Mouse (Mus musculus) embryonic facial prominence, embryonic 13.5 days (tissue): ENCODE results near the gene Aqp7. TPM values are rescaled to one million over a fixed set of nuclear protein-coding genes. Genes with fewer than 3 reads are reported as not detected.
"Not testable (repeated sequence)": the region's sequence is repeated elsewhere in the genome, so short reads cannot be mapped to it uniquely, and the experiment has no call there.

ENCODE experiments used
- ATAC-seq: fragments of 200-750 bp; cut with Nextera tagmentation; 2 replicates; pipeline ENCODE4 v1.8.0; 2017; ENCODE audit warnings: low read depth; ENCODE audit not compliant: insufficient number of reproducible peaks, insufficient read depth, low FRiP score, low TSS enrichment
- H3K27ac ChIP-seq: fragments of 300-500 bp; sonication (generic); 2 replicates; pipeline ENCODE4 v1.5.1; 2015; ENCODE audit warnings: moderate library complexity, mild to moderate bottlenecking, inconsistent platforms
- H3K27me3 ChIP-seq: fragments of 300-500 bp; sonication (generic); 2 replicates; pipeline ENCODE4 v1.6.1; 2015; ENCODE audit warnings: mild to moderate bottlenecking, inconsistent platforms
- H3K36me3 ChIP-seq: fragments of 300-500 bp; sonication (generic); 2 replicates; pipeline ENCODE4 v1.6.1; 2015; ENCODE audit warnings: mild to moderate bottlenecking, inconsistent platforms
- H3K4me1 ChIP-seq: fragments of 300-500 bp; sonication (generic); 2 replicates; pipeline ENCODE4 v1.6.1; 2015; ENCODE audit warnings: inconsistent platforms
- H3K4me2 ChIP-seq: fragments of 300-500 bp; sonication (generic); 2 replicates; pipeline ENCODE4 v1.6.1; 2015; ENCODE audit warnings: moderate library complexity, mild to moderate bottlenecking, inconsistent platforms
- H3K4me3 ChIP-seq: fragments of 300-500 bp; sonication (generic); 2 replicates; pipeline ENCODE4 v1.5.1; 2015; ENCODE audit warnings: mild to moderate bottlenecking, inconsistent platforms
- H3K9ac ChIP-seq: fragments of 300-500 bp; sonication (generic); 2 replicates; pipeline ENCODE4 v1.6.1; 2015; ENCODE audit warnings: mild to moderate bottlenecking, inconsistent platforms
- H3K9me3 ChIP-seq: fragments of 300-500 bp; sonication (generic); 2 replicates; pipeline ENCODE4 v1.6.1; 2016; ENCODE audit warnings: inconsistent platforms
- WGBS: fragments of 180-500 bp; shearing (Covaris S2); methylation state at CpG from one replicate; pipeline ENCODE4 v1.1.7; 2015; ENCODE audit warnings: mixed read lengths; 5-methylcytosine and 5-hydroxymethylcytosine counted together
- polyA plus RNA-seq: library from polyadenylated mRNA; unstranded; fragments of >200 nt; fragmentation: Nextera tagmentation; extraction: Ambion mirVana; gene quantifications from 2 replicates; pipeline ENCODE4 v1.2.1, GENCODE M21; 2015

Aqp7 gene
- polyA plus RNA-seq, 1 experiment from 2014 or later = 0.10 TPM

- Histone ChIP-seq H3K27me3 (no peaks in the 10 kb centered on the region), H3K4me1 (no peaks in the 10 kb centered on the region; the same call in 1 of the 2 replicates), H3K4me2 (no peak overlapping the region), H3K9ac (no peak overlapping the region), H3K4me3 (no peak overlapping the region), H3K9me3 (no peaks in the 10 kb centered on the region), H3K36me3 (no peaks in the 10 kb centered on the region), H3K27ac (no peak overlapping the region)
- ATAC-seq = no peak
- WGBS = 62% methylated on average over 4 of the region's 4 CpGs
Measured at GRCm38 (mm10) chr4:41084819-41085218, 36.9 kb upstream of the Aqp7 start.

- H3K27me3 ChIP-seq, H3K9ac ChIP-seq, H3K36me3 ChIP-seq, H3K27ac ChIP-seq, H3K9me3 ChIP-seq, H3K4me1 ChIP-seq, ATAC-seq, H3K4me2 ChIP-seq, H3K4me3 ChIP-seq: not testable (repeated sequence)
- 59% methylated on average over 4 of the region's 4 CpGs for WGBS
Measured at GRCm38 (mm10) chr4:41082803-41083202, 34.9 kb upstream of the Aqp7 start.

DNA sequence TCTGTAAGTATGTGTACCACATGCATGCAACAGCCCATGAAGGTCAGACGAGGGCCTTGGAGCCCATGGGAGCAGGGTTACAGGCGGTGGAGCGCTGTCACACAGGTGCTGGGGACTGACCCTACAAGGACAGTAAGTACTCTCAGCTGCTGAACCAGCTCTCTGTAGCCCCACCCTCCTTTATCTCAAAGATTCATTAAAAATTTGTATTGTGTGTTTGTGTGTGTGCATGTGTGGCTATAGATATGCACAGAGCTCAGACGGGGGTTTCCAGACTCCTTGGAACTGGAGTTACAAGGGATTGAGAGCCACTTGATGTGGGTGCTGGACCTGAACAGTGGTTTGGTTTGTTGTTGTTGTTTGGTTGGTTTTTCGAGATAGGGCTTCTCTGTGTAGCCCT, 33.8 kb upstream of the Aqp7 start:
- no peak for ATAC-seq
- H3K27me3 ChIP-seq = no peaks in the 10 kb centered on the region
- H3K4me3 ChIP-seq = no peak overlapping the region
- no peak overlapping the region for H3K4me2 ChIP-seq
- no peaks in the 10 kb centered on the region for H3K36me3 ChIP-seq
- WGBS = 78% methylated on average over 5 of the region's 5 CpGs
- H3K9ac ChIP-seq = no peak overlapping the region
- H3K9me3 ChIP-seq = no peaks in the 10 kb centered on the region
- no peaks in the 10 kb centered on the region for H3K4me1 ChIP-seq
- H3K27ac ChIP-seq = no peak overlapping the region

GRCm38 (mm10) chr4:41078726-41079125, 30.8 kb upstream of the Aqp7 start:
- Histone ChIP-seq H3K9me3 (no peaks in the 10 kb centered on the region), H3K27ac (no peak overlapping the region), H3K4me2 (no peak overlapping the region), H3K4me1 (no peaks in the 10 kb centered on the region), H3K4me3 (no peak overlapping the region), H3K36me3 (no peaks in the 10 kb centered on the region), H3K9ac (no peak overlapping the region), H3K27me3 (no peaks in the 10 kb centered on the region)
- no peak for ATAC-seq
- 71% methylated on average over 6 of the region's 6 CpGs for WGBS

GRCm38 (mm10) chr4:41074461-41074860, 26.5 kb upstream of the Aqp7 start:
- no peak for ATAC-seq
- no peaks in the 10 kb centered on the region for H3K27me3 ChIP-seq

DNA sequence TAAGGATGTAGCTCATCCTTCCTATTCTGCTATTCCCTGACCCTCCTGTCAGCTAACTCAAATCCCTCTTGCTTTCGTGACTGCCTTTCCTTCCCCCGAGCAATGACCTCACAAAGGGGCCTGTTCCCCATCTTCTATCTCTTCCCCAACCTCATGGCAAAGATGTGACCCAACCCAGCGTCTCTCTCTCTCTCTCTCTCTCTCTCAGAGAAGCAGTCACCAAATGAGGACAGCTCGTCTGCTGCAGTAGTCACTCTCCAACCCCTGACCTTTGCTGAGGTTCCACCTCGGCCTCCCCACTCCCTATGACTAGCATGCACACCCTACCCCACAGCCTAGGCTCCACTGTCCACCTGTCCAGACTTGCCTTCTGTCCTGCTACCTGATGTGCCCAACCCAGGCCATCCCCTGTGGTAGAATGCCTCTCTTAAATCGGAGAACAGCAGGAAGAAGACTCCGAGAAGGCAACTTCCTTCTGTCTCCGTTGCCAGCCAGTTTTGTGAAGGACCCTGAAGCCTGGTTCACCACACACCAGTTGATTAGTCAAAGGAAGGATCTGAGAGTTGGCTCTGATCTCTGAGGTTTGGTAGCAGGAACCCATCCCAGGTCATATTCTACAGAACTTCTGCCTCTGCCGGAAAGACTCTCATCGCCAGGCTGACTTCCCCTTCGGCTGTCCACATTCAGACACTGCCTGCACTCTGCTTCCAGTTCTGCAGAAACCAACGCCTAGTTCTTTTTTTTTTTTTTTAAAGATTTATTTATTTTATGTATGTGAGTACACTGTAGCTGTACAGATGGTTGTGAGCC, 25.3 kb upstream of the Aqp7 start:
- Histone ChIP-seq H3K4me1 (no peaks in the 10 kb centered on the region), H3K9me3 (no peaks in the 10 kb centered on the region), H3K9ac (no peak overlapping the region), H3K4me2 (no peak overlapping the region), H3K4me3 (no peak overlapping the region), H3K36me3 (no peaks in the 10 kb centered on the region), H3K27me3 (no peaks in the 10 kb centered on the region), H3K27ac (no peak overlapping the region)
- WGBS = 79% methylated on average over 12 of the region's 12 CpGs
- ATAC-seq = no peak

More at GRCm38 (mm10) chr4:41074461-41074860, 26.5 kb upstream of the Aqp7 start:
- no peaks in the 10 kb centered on the region for H3K4me1 ChIP-seq
- no peak overlapping the region for H3K9ac ChIP-seq
- H3K9me3 ChIP-seq = no peaks in the 10 kb centered on the region
- no peaks in the 10 kb centered on the region for H3K36me3 ChIP-seq
- no peak overlapping the region for H3K4me3 ChIP-seq
- H3K27ac ChIP-seq = no peak overlapping the region
- H3K4me2 ChIP-seq = no peak overlapping the region
- 68% methylated on average over 6 of the region's 6 CpGs for WGBS

GRCm38 (mm10) chr4:41071500-41072429, 23.8 kb upstream of the Aqp7 start:
- Histone ChIP-seq H3K27ac (no peak overlapping the region), H3K9ac (no peak overlapping the region), H3K4me2 (no peak overlapping the region), H3K4me1 (no peaks in the 10 kb centered on the region), H3K27me3 (no peaks in the 10 kb centered on the region), H3K4me3 (no peak overlapping the region), H3K36me3 (no peaks in the 10 kb centered on the region), H3K9me3 (no peaks in the 10 kb centered on the region)
- 66% methylated on average over 14 of the region's 14 CpGs for WGBS
- no peak for ATAC-seq

DNA sequence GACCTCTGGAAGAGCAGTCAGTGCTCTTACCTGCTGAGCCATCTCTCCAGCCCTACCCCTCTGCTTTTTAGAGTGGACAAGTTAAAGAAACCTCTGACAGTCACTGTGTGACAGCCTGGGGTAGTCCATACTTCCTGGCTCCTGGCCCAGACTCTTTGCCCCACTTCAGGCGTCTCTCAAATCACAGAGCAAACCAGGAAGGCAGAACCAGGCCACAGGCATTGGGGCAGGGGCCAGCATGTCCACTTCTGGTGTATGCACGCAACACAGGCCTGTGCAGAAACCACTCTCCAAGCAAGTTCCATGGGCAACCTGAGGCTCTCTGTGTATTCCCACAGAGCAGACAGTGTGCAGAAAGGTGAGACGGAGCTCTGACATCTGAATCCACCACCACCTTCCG, 17.3 kb upstream of the Aqp7 start:
- H3K4me3 ChIP-seq = no peak overlapping the region
- H3K4me1 ChIP-seq = 0 out of 2 replicates have a peak, but pooled peaks cover 4% of the 10 kb centered on the region
- H3K9me3 ChIP-seq = no peaks in the 10 kb centered on the region
- peak overlapping the region; percentile 39; the same call in 1 of the 2 replicates for H3K27ac ChIP-seq
- H3K4me2 ChIP-seq = no peak overlapping the region
- no peaks in the 10 kb centered on the region for H3K27me3 ChIP-seq
- WGBS = 73% methylated on average over 4 of the region's 4 CpGs
- H3K36me3 ChIP-seq = no peaks in the 10 kb centered on the region
- H3K9ac ChIP-seq = no peak overlapping the region
- no peak for ATAC-seq

DNA sequence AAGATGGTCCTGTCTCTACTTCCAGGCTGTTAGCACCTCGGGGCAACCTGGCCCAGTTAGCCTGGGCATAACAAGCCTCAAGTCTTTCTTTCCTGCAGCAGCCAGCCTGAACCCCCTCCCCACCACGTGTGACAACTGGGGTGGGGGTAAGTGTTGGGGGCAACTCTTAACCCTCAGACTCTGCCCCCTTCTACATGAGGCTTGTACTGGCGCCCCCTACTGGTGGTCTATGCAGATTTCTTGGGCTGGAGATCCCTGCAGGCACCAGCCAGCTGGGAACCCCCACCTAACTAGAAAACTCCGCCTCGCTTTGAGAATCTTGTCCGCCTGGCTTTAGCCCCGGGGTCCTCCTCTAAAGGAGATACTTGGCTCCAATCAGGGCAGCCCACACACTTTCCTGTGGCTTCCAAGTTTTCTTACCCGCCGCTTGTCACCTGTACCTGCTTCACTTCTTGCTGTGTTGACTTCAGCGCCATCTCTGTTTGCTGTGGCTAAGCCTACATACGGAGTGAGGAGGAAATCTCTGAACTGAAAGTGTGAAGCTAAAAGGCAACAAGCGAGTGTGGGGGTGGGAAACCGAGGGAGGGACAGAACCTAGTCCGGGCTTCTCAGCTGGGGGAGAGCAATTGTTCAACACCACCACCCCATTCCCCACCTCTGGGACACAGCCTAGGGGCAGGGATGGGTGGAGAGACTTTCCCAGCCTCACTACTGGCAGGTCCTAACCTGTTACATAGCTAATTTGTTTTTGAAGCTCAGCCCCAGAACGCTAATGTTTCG, 16.1 kb upstream of the Aqp7 start:
- 15% methylated on average over 16 of the region's 16 CpGs for WGBS
- 0 out of 2 replicates have a peak overlapping the region, but pooled peaks have one; percentile 17 for H3K9ac ChIP-seq
- peak overlapping the region; percentile 2 for H3K4me3 ChIP-seq
- H3K27ac ChIP-seq = peak overlapping the region; percentile 39; the same call in 1 of the 2 replicates
- H3K4me2 ChIP-seq = peak overlapping the region; percentile 33
- peak; percentile 75 for ATAC-seq
- H3K4me1 ChIP-seq = 0 out of 2 replicates have a peak, but pooled peaks cover 4% of the 10 kb centered on the region
- H3K27me3 ChIP-seq = no peaks in the 10 kb centered on the region
- H3K9me3 ChIP-seq = no peaks in the 10 kb centered on the region
- no peaks in the 10 kb centered on the region for H3K36me3 ChIP-seq

GRCm38 (mm10) chr4:41063351-41063750, 15.4 kb upstream of the Aqp7 start:
- no peaks in the 10 kb centered on the region for H3K9me3 ChIP-seq
- no peak overlapping the region for H3K4me3 ChIP-seq
- H3K27ac ChIP-seq = peak overlapping the region; percentile 39; the same call in 1 of the 2 replicates
- 41% methylated on average over 3 of the region's 3 CpGs for WGBS
- H3K36me3 ChIP-seq = no peaks in the 10 kb centered on the region
- ATAC-seq = no peak
- no peak overlapping the region; the same call in 1 of the 2 replicates for H3K4me2 ChIP-seq
- H3K27me3 ChIP-seq = no peaks in the 10 kb centered on the region
- H3K9ac ChIP-seq = no peak overlapping the region
- H3K4me1 ChIP-seq = 0 out of 2 replicates have a peak, but pooled peaks cover 4% of the 10 kb centered on the region

DNA sequence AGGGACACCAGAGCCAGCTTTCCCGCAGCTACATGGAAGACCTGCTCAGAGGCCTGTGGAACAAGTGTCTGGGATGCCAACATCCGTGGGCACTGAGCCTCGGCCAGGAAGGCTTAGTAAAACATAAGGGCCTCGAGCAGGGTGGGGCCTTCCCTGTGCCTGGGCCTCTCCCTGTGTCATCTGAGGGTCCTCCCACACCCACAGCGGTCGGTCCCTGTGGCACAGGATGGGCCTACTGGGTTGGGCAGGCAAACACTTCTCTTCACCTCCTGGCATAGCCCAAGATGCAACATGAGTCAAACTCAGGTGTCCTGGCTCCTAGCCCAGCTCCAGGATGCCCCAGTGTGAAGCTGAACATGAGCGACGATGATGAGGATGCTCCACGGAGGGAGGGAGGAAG, 9.4 kb upstream of the Aqp7 start:
- WGBS = 58% methylated on average over 6 of the region's 9 CpGs
- H3K9ac ChIP-seq = no peak overlapping the region
- H3K27ac ChIP-seq = no peak overlapping the region; the same call in 1 of the 2 replicates
- H3K4me2 ChIP-seq = no peak overlapping the region
- H3K27me3 ChIP-seq = no peaks in the 10 kb centered on the region
- ATAC-seq = no peak
- no peaks in the 10 kb centered on the region for H3K9me3 ChIP-seq
- no peak overlapping the region for H3K4me3 ChIP-seq
- H3K4me1 ChIP-seq = peaks cover 10% of the 10 kb centered on the region
- H3K36me3 ChIP-seq = no peaks in the 10 kb centered on the region
